In the genomic region with DNA sequence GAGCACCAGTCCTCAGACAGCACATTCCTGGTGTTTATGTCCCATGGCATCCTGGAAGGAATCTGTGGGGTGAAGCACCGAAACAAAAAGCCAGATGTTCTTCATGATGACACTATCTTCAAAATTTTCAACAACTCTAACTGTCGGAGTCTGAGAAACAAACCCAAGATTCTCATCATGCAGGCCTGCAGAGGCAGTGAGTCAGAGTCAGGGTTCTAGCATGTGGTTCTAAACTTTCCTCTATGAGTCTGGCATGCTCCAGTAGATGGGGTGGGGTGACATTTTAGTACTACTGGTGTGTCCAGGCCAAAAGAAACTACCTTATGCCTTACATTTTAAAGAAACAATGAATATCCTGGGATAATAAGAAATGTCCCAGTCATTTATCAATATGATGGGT, we compare ENCODE assay signal across 26 mouse cellular contexts. TPM values are rescaled to one million over a fixed set of nuclear protein-coding genes. Genes with fewer than 3 reads are reported as not detected.
A peak's percentile ranks its signal among the peaks of the same experiment; 100 is the strongest.
DNase-seq lines count a peak whose midpoint lies in the region; ATAC-seq and TF ChIP-seq lines count a peak whose summit lies in the region.
"Had no signal": no experiment of that assay in that cellular context is flagged by ENCODE, and none has a peak within 500 bp of the region (broad histone marks: within the 10 kb centered on the region; RNA-seq: fewer than 3 reads in every experiment).

No protein-coding gene starts in this region.

- no peak for TF ChIP-seq POLR2A in kidney, adult 2 months (IDR thresholded peaks at IDR 0.05; ENCODE audit: low read depth, low read length)

- in situ Hi-C loops in Patski (cut with MboI; ENCODE audit: low pct_unique_long_range_greater_than_20kb) = no loop called here

- TF ChIP-seq CTCF in Patski (IDR thresholded peaks at IDR 0.05) = no peak
- no peak for TF ChIP-seq CTCF in kidney, adult 2 months (conservative IDR thresholded peaks at IDR 0.05; ENCODE audit: insufficient read depth, insufficient read length, low read depth, low read length)

- POLR2A ChIA-PET in Patski (lab: Charles Lee) = no interaction called here

- no peaks in the 10 kb centered on the region for H3K4me1 ChIP-seq in kidney, adult 2 months (ENCODE audit: control insufficient read depth, insufficient read depth, low read length)
- H3K4me1 ChIP-seq: embryonic facial prominence, embryonic 13.5 days; embryonic facial prominence, embryonic 15.5 days; forebrain, embryonic 10.5 days; forebrain, embryonic 12.5 days had no signal

- WGBS in kidney, adult 2 months = 62% methylated on average over 2 of the region's 2 CpGs

- ATAC-seq in Patski = peak; percentile 57
- ATAC-seq: CD4-positive, CD25-positive, alpha-beta regulatory T cell, adult 4 months; forebrain, embryonic 14.5 days; forebrain, embryonic 16.5 days had no signal

- CTCF ChIA-PET in Patski (lab: Charles Lee) = no interaction called here

- H3K36me3 ChIP-seq in kidney, adult 2 months (ENCODE audit: control insufficient read depth, insufficient read depth, low read length) = no peaks in the 10 kb centered on the region
- H3K36me3 ChIP-seq: embryonic facial prominence, embryonic 13.5 days; embryonic facial prominence, embryonic 15.5 days; forebrain, embryonic 10.5 days; forebrain, embryonic 12.5 days; G1E had no signal

- DNase-seq in 3T3-L1 (ENCODE audit: low read depth, low spot score) (peak; percentile 15), Patski (ENCODE audit: low read depth, low spot score) (no peak)
- peak; percentile 7 for DNase-seq in Muller cell, postnatal 12 days (ENCODE audit: inconsistent ontology term)
- DNase-seq in heart, adult 8-10 months (ENCODE audit: low spot score) = no peak
- DNase-seq in kidney, adult 2 months = no peak
- DNase-seq: adrenal gland, adult 2 months; adrenal gland, postnatal 10 days; adrenal gland, postnatal 25 days; B cell, adult 2 months; cerebellum, adult 11 months; cerebellum, adult 18-20 months; cerebellum, adult 8-10 months; cerebellum, adult 9-11 months; cerebellum, postnatal 14 days; cerebellum, postnatal 36 days; embryo, embryonic 11 days had no signal

- no peaks in the 10 kb centered on the region for H3K27me3 ChIP-seq in Patski
- no peaks in the 10 kb centered on the region for H3K27me3 ChIP-seq in kidney, adult 2 months (replicated peaks; ENCODE audit: control insufficient read depth, insufficient read depth, low read length)
- H3K27me3 ChIP-seq: CH12.LX; embryonic facial prominence, embryonic 13.5 days; embryonic facial prominence, embryonic 15.5 days; forebrain, embryonic 12.5 days had no signal

- no peak overlapping the region for H3K4me3 ChIP-seq in kidney, adult 2 months (ENCODE audit: insufficient read depth, low read depth, low read length)
- H3K4me3 ChIP-seq: embryonic facial prominence, embryonic 13.5 days; embryonic facial prominence, embryonic 15.5 days; erythroblast, embryonic 14.5 days; forebrain, embryonic 10.5 days; forebrain, embryonic 12.5 days had no signal

- no peak overlapping the region for H3K27ac ChIP-seq in kidney, adult 2 months (ENCODE audit: insufficient read depth, low read depth, low read length)
- H3K27ac ChIP-seq: embryonic facial prominence, embryonic 13.5 days; embryonic facial prominence, embryonic 15.5 days; forebrain, embryonic 10.5 days; forebrain, embryonic 12.5 days had no signal

RNA-seq across cellular contexts. Expression of gene Casp12, which starts 8.4 kb away (rescaled TPM):
- 94.1 TPM for polyA plus RNA-seq in Patski (2021)
- total RNA-seq in heart, adult 8-10 months (2022) = 1 to 10 TPM; 4.6 to 8.1 (median 6.1) TPM
- 0.88 and 1.4 TPM in 2 replicates for polyA plus RNA-seq in kidney, adult 2 months (2012; rRNA removed)
- polyA plus RNA-seq: erythroblast, embryonic 14.5 days; forebrain, embryonic 10.5 days; forebrain, embryonic 12.5 days; forebrain, embryonic 16.5 days; G1E had no signal

RNA-seq across cellular contexts. Expression of gene Casp4, which starts 45.0 kb away (rescaled TPM):
- 53.4 TPM for polyA plus RNA-seq in Patski (2021)
- 1 to 10 TPM; 2.7 to 4.2 (median 3.6) TPM for total RNA-seq in heart, adult 8-10 months (2022)
- 1.7 and 2.0 TPM in 2 replicates for polyA plus RNA-seq in kidney, adult 2 months (2012; rRNA removed)
- total RNA-seq: G1E had no signal
- polyA plus RNA-seq: erythroblast, embryonic 14.5 days; forebrain, embryonic 10.5 days; G1E had no signal

RNA-seq across cellular contexts. Expression of gene Casp1, which starts 55.4 kb away (rescaled TPM):
- polyA plus RNA-seq in Patski (2021) = 13.3 TPM
- total RNA-seq in heart, adult 8-10 months (2022) = 1 to 10 TPM; 1.0 to 2.6 (median 1.6) TPM
- 0.30 and 0.61 TPM in 2 replicates for polyA plus RNA-seq in kidney, adult 2 months (2012; rRNA removed)
- total RNA-seq: G1E had no signal
- polyA plus RNA-seq: adrenal gland, adult 2 months; erythroblast, embryonic 14.5 days; G1E had no signal

Comparison
In these comparisons a context has a peak if more than half of its experiments do, and no peak if none do; other contexts are left out.
1. DNase-seq: peak in 3T3-L1 (single experiment) and Muller cell, postnatal 12 days (single experiment); none in Patski (single experiment), heart, adult 8-10 months (single experiment) and kidney, adult 2 months (single experiment).
2. RNA of gene Casp12, which starts 8.4 kb away (polyA plus RNA-seq): 94.1 TPM in Patski (single experiment); 0.88 to 1.4 TPM in kidney, adult 2 months; every median in the first group is over 10 times any median in the second.
3. RNA of gene Casp4, which starts 45.0 kb away (polyA plus RNA-seq): 53.4 TPM in Patski (single experiment); 1.7 to 2.0 TPM in kidney, adult 2 months; every median in the first group is over 10 times any median in the second.